In genomic region chr14:120401158-120401557, GRCm38 (mm10) we compare ENCODE assay signal across 21 mouse cellular contexts.
"Had no signal": no experiment of that assay in that cellular context is flagged by ENCODE, and none has a peak within 500 bp of the region (broad histone marks: within the 10 kb centered on the region; RNA-seq: fewer than 3 reads in every experiment).

No protein-coding gene starts in this region.

- H3K27ac ChIP-seq: kidney, embryonic 15.5 days; left cerebral cortex, adult 2 months; liver, embryonic 12.5 days; liver, embryonic 15.5 days; lung, embryonic 15.5 days; midbrain, embryonic 10.5 days; midbrain, embryonic 13.5 days; neural tube, embryonic 13.5 days; stomach, postnatal 0 days had no signal

- ATAC-seq: liver, embryonic 12.5 days; midbrain, embryonic 13.5 days; midbrain, embryonic 16.5 days had no signal

- H3K9ac ChIP-seq: kidney, embryonic 15.5 days; liver, embryonic 12.5 days; liver, embryonic 15.5 days; lung, embryonic 15.5 days; midbrain, embryonic 13.5 days; neural tube, embryonic 13.5 days had no signal

- H3K9me3 ChIP-seq: kidney, embryonic 15.5 days; liver, embryonic 12.5 days; liver, embryonic 15.5 days; lung, embryonic 15.5 days; megakaryocyte, embryonic 14.5 days; midbrain, embryonic 10.5 days; midbrain, embryonic 13.5 days; neural tube, embryonic 13.5 days had no signal

- H3K27me3 ChIP-seq: kidney, embryonic 15.5 days; liver, embryonic 12.5 days; liver, embryonic 15.5 days; lung, embryonic 15.5 days; megakaryocyte, embryonic 14.5 days; midbrain, embryonic 13.5 days; neural tube, embryonic 13.5 days had no signal

- H3K4me3 ChIP-seq: kidney, embryonic 15.5 days; left cerebral cortex, adult 2 months; liver, embryonic 12.5 days; liver, embryonic 15.5 days; lung, embryonic 15.5 days; megakaryocyte, embryonic 14.5 days; midbrain, embryonic 10.5 days; midbrain, embryonic 13.5 days; myocyte; neural tube, embryonic 13.5 days had no signal

- H3K4me1 ChIP-seq: kidney, embryonic 15.5 days; midbrain, embryonic 10.5 days; midbrain, embryonic 13.5 days; neural tube, embryonic 13.5 days had no signal

- DNase-seq: kidney, adult 8-10 months; kidney, postnatal 10 days; kidney, postnatal 36 days; layer of hippocampus, postnatal 36 days; lung, adult 18-20 months; lung, postnatal 10 days; lung, postnatal 36 days; thymus, adult 2 months; thymus, postnatal 14 days had no signal

- H3K4me2 ChIP-seq: kidney, embryonic 15.5 days; liver, embryonic 12.5 days; liver, embryonic 15.5 days; lung, embryonic 15.5 days; midbrain, embryonic 13.5 days; neural tube, embryonic 13.5 days had no signal
